Mouse (Mus musculus) heart, postnatal 0 days (tissue): ENCODE results near the gene Crtc3. TPM values are rescaled to one million over a fixed set of nuclear protein-coding genes. Genes with fewer than 3 reads are reported as not detected.

ENCODE experiments used
- ATAC-seq: fragments of 200-750 bp; cut with Nextera tagmentation; 2 replicates; pipeline ENCODE4 v1.8.0; 2017; ENCODE audit warnings: low read depth, moderate number of reproducible peaks, moderate library complexity; ENCODE audit not compliant: insufficient read depth
- DNase-seq: peaks from one replicate; pipeline ENCODE4 v3.0.0-alpha.2; 2016; ENCODE audit warnings: low spot score
- H3K27ac ChIP-seq: fragments of 300-500 bp; sonication (generic); 2 replicates; pipeline ENCODE4 v1.5.1; 2014; ENCODE audit warnings: low read depth, mild to moderate bottlenecking
- H3K27me3 ChIP-seq: fragments of 300-500 bp; sonication (generic); 2 replicates; pipeline ENCODE4 v1.6.1; 2014; ENCODE audit warnings: low read length, mixed read lengths; ENCODE audit not compliant: control insufficient read depth, insufficient read depth
- H3K36me3 ChIP-seq: fragments of 300-500 bp; sonication (generic); replicated peaks from 2 replicates; pipeline ENCODE4 v1.6.1; 2014; ENCODE audit warnings: low read length, mixed read lengths; ENCODE audit not compliant: control insufficient read depth, insufficient read depth
- H3K4me1 ChIP-seq: fragments of 300-500 bp; sonication (generic); 2 replicates; pipeline ENCODE4 v1.6.1; 2014; ENCODE audit warnings: antibody characterized with exemption; ENCODE audit not compliant: control insufficient read depth, insufficient read depth
- H3K4me2 ChIP-seq: fragments of 300-500 bp; sonication (generic); 2 replicates; pipeline ENCODE4 v1.6.1; 2014; ENCODE audit warnings: low read depth, mild to moderate bottlenecking, low read length, moderate library complexity
- H3K4me3 ChIP-seq: fragments of 300-500 bp; sonication (generic); 2 replicates; pipeline ENCODE4 v1.5.1; 2014; ENCODE audit warnings: low read depth, low read length
- H3K9ac ChIP-seq: fragments of 300-500 bp; sonication (generic); replicated peaks from 2 replicates; pipeline ENCODE4 v1.6.1; 2014; ENCODE audit warnings: low read depth, low read length, mixed read lengths
- H3K9me3 ChIP-seq: fragments of 300-500 bp; sonication (generic); replicated peaks from 2 replicates; pipeline ENCODE4 v1.6.1; 2016; ENCODE audit warnings: low read length; ENCODE audit not compliant: control insufficient read depth
- CTCF ChIP-seq: IDR thresholded peaks from 2 replicates; pipeline ENCODE4 v1.5.1; 2016; ENCODE audit warnings: antibody characterized with exemption, control low read depth, low read depth
- EP300 ChIP-seq: IDR thresholded peaks from 2 replicates; pipeline ENCODE4 v1.6.1; 2016; ENCODE audit warnings: antibody characterized with exemption, low read depth
- WGBS: fragments of 180-500 bp; shearing (Covaris S2); extraction: QIAGEN DNeasy Blood & Tissue Kit; methylation state at CpG from one replicate; pipeline ENCODE4 v1.1.7; 2014; 5-methylcytosine and 5-hydroxymethylcytosine counted together
- polyA plus RNA-seq: library from polyadenylated mRNA; unstranded; fragments of >200 nt; fragmentation: Nextera tagmentation; extraction: Ambion mirVana; gene quantifications from 2 replicates; pipeline ENCODE4 v1.2.1, GENCODE M21; 2015
- total RNA-seq: library from RNA; depleted of rRNA; stranded (reverse); fragments of >200 nt; gene quantifications from 2 replicates; pipeline ENCODE4 v1.2.3, GENCODE M21; 2014; ENCODE audit warnings: low replicate concordance

Gene Crtc3
- total and polyA plus RNA-seq, 2 experiments from 2014 or later: 11.4 to 24.9 TPM

- Histone ChIP-seq H3K4me3 (no peak overlapping the region), H3K4me2 (no peak overlapping the region), H3K36me3 (peaks cover 95% of the 10 kb centered on the region), H3K27ac (no peak overlapping the region), H3K4me1 (no peaks in the 10 kb centered on the region), H3K9me3 (no peaks in the 10 kb centered on the region), H3K9ac (no peak overlapping the region), H3K27me3 (no peaks in the 10 kb centered on the region)
- ATAC-seq (no peak), DNase-seq (no peak)
- 88% methylated on average over 2 of the region's 2 CpGs for WGBS
- TF ChIP-seq CTCF: no peak
- no peak for TF ChIP-seq EP300
Measured at GRCm38 (mm10) chr7:80719038-80719437, 30.4 kb upstream of the Crtc3 start.

- 89% methylated on average over 8 of the region's 8 CpGs for WGBS
- ATAC-seq: no peak
Measured at GRCm38 (mm10) chr7:80718471-80718870, 29.8 kb upstream of the Crtc3 start.

GRCm38 (mm10) chr7:80716758-80717157 lies 28.1 kb upstream of the Crtc3 start:
- Histone ChIP-seq H3K4me1 (no peaks in the 10 kb centered on the region), H3K9me3 (no peaks in the 10 kb centered on the region), H3K27ac (no peak overlapping the region), H3K4me3 (no peak overlapping the region), H3K4me2 (no peak overlapping the region), H3K36me3 (peaks cover 95% of the 10 kb centered on the region), H3K27me3 (no peaks in the 10 kb centered on the region), H3K9ac (no peak overlapping the region)
- ATAC-seq: no peak
- no peak for TF ChIP-seq CTCF
- TF ChIP-seq EP300: no peak
- WGBS: 77% methylated on average over 9 of the region's 9 CpGs
- DNase-seq: no peak

More at GRCm38 (mm10) chr7:80718471-80718870, 29.8 kb upstream of the Crtc3 start:
- Histone ChIP-seq H3K4me3 (no peak overlapping the region), H3K9ac (no peak overlapping the region), H3K27me3 (no peaks in the 10 kb centered on the region), H3K4me2 (no peak overlapping the region), H3K27ac (no peak overlapping the region), H3K4me1 (no peaks in the 10 kb centered on the region), H3K9me3 (no peaks in the 10 kb centered on the region), H3K36me3 (peaks cover 95% of the 10 kb centered on the region)
- DNase-seq: no peak
- TF ChIP-seq EP300: no peak
- TF ChIP-seq CTCF: no peak

- Histone ChIP-seq H3K4me3 (no peak overlapping the region), H3K27ac (no peak overlapping the region), H3K4me2 (no peak overlapping the region), H3K4me1 (no peaks in the 10 kb centered on the region), H3K9ac (no peak overlapping the region), H3K9me3 (no peaks in the 10 kb centered on the region), H3K36me3 (peaks cover 89% of the 10 kb centered on the region), H3K27me3 (no peaks in the 10 kb centered on the region)
- 89% methylated on average over 7 of the region's 7 CpGs for WGBS
- no peak for TF ChIP-seq EP300
- TF ChIP-seq CTCF: no peak
- ATAC-seq (no peak), DNase-seq (no peak)
Measured at GRCm38 (mm10) chr7:80715306-80715705, 26.6 kb upstream of the Crtc3 start.

GRCm38 (mm10) chr7:80711496-80711895 lies 22.8 kb upstream of the Crtc3 start:
- Histone ChIP-seq H3K9ac (no peak overlapping the region), H3K4me1 (no peaks in the 10 kb centered on the region), H3K27me3 (no peaks in the 10 kb centered on the region), H3K36me3 (peaks cover 56% of the 10 kb centered on the region), H3K4me3 (no peak overlapping the region), H3K4me2 (no peak overlapping the region), H3K27ac (no peak overlapping the region), H3K9me3 (no peaks in the 10 kb centered on the region)
- TF ChIP-seq EP300: no peak
- TF ChIP-seq CTCF: no peak
- 78% methylated on average over 8 of the region's 8 CpGs for WGBS
- no peak for ATAC-seq
- no peak for DNase-seq

- H3K9ac ChIP-seq: no peak overlapping the region
- peaks cover 44% of the 10 kb centered on the region for H3K36me3 ChIP-seq
- H3K4me2 ChIP-seq: no peak overlapping the region
- DNase-seq (no peak), ATAC-seq (no peak)
- no peak overlapping the region for H3K4me3 ChIP-seq
- no peaks in the 10 kb centered on the region for H3K4me1 ChIP-seq
- no peak overlapping the region for H3K27ac ChIP-seq
- H3K9me3 ChIP-seq: no peaks in the 10 kb centered on the region
- WGBS: 92% methylated on average over 7 of the region's 7 CpGs
- TF ChIP-seq EP300 (no peak), CTCF (no peak)
- H3K27me3 ChIP-seq: no peaks in the 10 kb centered on the region
Measured at GRCm38 (mm10) chr7:80710333-80710732, 21.7 kb upstream of the Crtc3 start.
